Mouse (Mus musculus): ENCODE data around the gene Npas3.
A peak's percentile ranks its signal among the peaks of the same experiment; 100 is the strongest.

Npas3 gene

DNA sequence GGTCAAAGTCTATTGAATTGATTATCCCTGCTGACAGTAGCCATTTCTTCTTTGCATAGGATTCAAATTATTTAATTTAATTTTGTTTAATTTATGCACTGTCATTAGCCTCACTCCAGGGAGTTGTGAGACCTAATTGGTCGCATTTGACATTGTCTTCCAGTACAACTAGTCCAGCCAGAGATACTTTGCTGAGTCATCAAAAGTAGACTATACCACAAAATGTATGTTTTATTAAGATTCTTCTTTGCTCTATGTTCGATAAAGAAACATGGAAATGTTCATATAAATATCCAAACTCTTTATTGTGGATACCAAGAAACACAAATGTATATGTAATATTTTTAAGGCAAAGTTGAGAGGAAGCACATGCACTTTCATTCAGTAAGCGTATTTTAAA, 446.8 kb downstream of the Npas3 start:
- DNase-seq (ENCODE audit: low spot score in 2 of 2): no peak

DNA sequence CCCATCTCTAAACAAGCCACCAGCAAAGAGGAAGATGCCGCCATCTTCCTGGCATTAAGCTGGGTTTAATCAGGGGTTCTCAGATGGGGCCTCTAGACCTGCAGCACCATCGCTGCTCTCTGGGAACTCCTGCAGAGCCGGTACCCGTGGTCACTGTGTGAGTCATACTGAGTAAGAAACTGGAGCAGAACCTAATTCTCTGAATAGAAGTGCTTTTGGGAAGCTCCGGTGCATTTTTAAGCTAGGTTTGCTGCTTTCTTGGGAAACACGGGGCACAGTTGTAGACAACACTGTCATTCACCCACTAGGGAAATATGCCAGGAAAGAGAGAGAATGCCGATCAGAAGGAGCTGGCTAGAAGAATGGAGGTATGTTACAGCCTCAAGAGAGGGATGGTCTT, 449.2 kb downstream of the Npas3 start:
- no peak for DNase-seq (ENCODE audit: low spot score in 2 of 2)

DNA sequence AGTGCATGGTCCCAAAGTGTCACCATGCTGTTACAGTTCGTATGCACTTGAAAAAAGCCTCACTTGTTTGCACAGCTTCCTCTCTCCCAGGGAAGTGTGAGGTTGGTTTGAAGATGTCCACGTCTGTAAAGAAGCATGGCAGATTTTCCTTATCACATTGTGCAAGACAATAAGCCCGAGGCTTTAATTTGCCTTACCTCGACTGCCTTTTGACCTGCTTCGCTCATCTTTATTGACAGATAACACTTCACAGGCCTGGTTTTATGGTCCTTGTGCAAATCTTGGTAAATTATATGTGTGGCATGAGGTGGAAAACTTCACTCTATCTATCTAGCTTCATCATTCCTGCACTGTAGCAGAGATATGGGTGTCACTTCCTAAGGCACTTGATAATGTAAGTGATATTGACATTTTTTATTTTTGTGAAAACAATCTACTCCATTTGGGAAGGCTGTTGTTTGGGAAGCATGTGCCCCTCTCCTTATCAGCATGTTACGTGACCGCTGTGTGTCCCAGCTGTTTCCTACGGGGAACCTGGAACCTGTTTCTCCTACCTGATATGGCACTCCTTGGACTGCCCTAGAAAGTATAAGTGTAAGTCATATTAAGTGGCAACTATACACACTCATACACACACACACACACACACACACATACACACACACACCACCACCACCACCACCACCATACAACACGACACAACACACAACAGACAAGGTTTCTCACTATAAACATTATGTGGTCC, 450.2 kb downstream of the Npas3 start:
- DNase-seq (ENCODE audit: low spot score in 2 of 2): no peak

DNA sequence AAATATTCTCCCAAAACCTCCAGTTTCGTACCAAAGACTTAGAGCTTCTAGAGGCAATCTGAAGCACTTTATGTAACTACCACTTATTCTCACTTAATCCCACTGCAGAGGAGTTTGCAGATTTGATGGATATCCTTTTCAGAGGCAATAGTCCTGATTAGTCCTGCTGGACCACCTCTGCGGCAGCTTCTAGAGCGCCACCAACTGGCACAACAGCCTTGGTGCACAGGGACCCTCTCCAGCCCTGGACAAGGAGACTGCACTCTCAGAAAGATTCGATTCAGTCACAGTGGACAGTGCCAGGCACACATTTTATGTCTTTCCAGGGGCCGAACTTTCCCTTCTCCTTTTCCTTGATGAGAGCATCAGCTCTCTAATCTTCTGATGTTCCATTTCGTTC, 471.4 kb downstream of the Npas3 start:
- DNase-seq (ENCODE audit: low spot score in 2 of 2): peak in 1 of 2 experiments; percentile 17

DNA sequence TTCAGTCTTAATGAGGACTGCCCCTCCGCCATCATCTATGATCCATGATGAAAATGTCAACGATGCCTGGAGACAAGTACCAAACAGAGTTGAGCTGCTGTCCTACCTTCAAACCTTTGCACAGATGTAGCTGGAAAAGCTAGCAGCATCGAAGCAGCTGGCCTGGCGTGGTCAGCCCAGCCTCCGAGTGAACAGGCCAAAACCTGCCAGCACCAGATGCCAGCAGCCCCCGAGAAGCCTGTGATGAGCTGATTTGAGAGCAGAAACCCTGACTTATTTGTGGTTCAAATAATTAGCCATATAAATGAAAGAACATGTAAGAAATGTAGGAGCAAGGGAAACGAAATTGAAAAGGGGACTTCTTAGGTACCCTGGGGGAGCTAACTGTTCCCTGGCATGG, 473.7 kb downstream of the Npas3 start:
- no peak for DNase-seq (ENCODE audit: low spot score in 2 of 2)

DNA sequence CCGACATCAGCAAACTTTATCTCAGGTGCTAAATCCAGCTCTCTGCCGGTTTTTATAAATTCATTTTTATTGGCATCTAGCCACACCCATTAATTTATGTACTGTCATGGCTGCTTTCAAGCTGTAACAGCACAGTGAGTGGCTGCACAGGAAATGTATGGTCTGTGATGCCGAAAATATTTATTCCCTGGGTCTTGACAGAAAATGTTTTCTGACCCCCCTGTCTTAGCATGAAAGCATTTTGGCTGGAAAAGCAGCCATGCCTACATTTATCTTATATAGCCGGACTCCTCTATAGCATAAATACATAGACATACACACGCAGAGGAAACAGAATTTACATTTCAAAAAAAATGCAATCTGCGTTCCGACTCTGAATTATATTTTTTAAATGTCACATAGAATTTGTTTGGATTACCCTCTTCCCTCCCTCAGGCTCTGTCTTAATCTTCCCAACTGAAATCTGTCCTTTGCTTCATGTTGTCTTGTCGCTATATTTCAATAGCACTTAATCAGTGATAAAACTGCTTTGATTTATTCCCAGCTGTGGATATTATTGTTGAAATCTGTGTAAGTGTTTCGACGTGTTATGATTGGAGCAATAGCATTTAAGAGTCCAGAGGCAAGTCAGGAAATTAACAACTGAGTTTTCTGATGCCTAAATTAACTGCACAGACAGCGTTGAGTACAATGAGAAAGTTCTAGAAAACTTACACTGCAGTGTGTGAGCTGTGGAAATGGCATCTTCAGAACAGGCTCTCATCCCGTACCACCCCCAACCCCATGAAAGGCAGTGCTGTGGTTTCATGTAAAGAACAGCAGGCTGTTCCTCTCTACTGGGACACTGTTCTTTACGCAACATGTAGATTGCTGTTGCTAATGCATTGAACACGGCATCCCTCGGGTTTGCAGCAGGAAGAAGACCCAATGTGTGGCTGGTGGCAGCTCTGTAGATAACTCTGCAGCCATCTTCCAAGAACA, 474.5 kb downstream of the Npas3 start:
- no peak for DNase-seq (ENCODE audit: low spot score in 2 of 2)

DNA sequence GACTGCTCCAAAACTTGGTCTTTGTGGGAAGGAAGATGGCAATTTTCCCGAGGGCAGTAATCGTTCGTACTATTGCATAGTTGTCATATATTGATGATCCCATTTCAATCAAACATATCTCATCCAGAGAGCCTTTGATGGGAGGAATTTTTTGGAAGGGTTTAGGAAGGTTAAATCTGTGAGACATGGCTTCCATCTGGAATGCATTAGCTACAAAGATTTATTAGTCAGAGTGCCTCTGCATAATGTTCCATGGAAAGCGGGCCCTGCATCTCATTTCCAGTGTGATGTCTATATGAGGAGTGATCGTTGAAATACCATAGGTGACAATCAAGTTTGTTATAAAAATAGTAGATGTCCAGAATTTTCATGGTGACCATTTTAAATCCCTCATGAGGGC, 480.8 kb downstream of the Npas3 start:
- no peak for DNase-seq (ENCODE audit: low spot score in 2 of 2)

DNA sequence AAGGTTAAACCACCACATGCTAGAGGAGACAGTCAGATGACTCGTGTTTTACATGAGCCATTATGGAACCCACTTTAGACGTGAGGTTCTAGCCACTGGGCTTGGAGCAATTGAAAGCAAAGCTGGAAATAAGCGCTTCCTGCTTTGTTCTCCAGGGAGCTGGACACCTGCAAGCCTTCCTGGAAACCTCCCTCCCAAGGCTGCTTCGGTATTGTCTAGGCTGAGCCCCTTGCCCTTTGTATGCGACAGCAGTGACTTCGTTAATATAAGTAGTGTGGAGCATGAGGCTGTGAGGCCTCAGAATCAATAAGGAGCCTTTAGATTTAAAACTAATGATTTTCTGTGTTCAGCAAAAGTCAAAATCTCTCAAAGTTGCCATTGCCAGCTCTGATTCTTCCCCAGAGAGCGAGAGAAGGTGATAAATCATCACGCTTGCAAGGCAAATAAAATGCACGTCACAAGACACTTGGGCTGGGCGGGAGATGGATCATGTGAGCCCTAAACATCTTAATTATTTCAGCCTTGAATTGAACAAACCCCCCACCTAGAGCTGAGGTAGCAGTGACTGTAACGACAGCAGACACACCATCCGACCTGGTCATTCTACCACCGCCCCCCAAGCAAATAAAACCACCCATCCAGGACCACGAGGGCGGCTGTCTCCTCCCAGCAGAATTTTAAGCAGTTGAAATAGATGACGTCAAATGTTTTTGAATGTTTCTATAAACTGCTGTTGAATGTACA, 490.2 kb downstream of the Npas3 start:
- no peak for DNase-seq (ENCODE audit: low spot score in 2 of 2)

DNA sequence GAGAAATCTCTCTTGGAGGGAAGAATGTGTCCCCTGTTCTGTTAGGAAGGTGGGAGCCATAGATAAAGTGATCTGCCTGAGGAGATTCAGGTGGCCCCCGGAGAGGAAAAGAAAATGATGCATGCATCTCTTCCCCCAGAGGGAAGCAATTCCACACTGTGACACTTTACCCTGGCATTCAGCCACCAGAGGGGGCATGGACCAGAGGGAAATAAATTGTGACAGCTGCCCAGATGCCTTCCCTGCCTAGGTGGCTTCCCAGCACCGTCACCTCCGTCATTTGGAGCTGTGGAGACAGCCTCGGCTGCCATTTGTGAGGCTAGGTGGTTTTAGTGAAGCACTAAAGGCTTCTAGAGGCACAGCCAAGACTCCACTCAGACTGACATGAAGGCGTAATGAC, 498.2 kb downstream of the Npas3 start:
- no peak for DNase-seq (ENCODE audit: low spot score in 2 of 2)

DNA sequence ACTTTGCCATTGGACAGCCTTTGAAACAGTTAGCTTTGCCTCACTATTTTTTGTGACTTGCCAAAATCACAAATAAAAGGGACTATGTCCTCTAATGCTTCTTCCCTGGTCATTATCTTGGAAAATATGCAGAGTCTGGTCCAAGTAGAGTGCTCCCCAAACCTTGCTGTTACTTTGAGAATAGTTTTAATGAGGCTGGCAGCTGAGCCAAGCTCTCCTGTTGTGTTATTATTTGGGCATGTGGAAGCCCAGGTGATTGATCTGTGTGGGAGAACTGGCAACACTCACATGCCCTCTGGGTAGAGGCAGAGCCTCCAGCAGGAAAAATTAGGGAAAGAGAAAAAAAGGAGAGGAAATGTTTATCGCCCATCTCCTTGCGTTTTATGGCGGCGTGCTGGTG, 500.9 kb downstream of the Npas3 start:
- peak; percentile 32 to 36 for DNase-seq (ENCODE audit: low spot score in 2 of 2)

DNA sequence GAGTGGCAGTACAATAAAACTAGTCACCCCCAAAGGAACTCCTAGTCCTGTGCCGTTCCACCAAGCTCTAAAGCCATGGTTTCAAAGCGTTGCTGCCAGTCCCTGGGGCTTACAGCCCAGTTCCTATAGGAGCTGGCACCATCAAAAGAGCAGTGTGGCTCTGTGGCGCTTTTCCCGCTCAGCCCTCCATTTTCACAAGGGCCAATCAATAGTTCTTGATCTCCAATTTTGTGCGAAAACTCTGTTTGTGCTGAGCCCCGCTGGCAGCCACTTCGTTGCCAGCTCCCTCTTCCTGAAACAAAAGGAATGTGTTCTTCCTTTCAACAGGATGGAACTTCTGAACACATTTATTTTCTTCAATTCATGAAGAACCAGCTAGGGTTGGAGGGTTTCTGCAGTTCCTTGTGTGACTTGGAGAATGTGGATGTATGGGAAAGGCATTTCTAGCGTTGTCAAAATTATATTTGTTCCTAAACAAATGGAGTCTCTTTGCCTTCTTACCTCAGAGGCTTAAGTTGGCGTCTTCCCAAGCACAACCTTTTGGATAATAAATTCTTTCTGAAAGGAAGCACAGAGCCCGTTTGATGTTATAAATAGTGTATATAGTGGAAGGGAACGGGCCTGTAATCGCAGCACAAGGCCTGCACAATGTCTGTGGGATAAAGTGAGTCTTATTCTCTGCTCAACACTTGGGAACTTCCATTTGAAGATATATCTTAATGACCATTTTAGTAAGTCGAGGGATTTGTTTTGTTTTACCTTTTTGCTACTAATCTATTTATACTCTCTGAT, 504.0 kb downstream of the Npas3 start:
- DNase-seq (ENCODE audit: low spot score in 2 of 2): no peak

DNA sequence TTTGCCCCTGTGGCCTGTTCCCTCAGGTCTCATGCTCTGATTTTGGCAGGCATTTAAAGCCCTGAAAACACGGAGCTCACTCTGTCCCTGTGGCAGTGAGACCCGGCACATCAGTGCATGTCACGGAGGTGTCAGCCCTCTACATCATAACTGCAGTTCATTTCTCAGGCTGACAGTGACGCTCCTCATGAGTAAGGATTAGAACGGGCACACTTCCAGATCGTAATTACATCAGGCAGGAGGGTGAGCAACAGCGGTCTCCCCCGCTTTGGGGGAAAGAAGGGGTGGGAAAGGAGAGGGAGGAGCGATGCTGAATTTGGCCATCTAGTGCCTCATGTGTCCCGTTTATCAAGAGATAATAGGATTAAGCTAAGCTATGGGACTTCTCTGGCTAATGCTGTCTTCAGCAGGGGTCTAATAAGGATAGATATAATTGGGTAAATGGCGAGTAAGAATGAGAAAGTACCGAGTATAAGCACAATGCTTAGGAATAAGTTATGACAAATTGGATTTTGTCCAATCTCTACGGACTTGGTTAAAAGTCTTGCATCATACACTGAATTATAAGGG, 505.0 kb downstream of the Npas3 start:
- DNase-seq (ENCODE audit: low spot score in 2 of 2): no peak

DNA sequence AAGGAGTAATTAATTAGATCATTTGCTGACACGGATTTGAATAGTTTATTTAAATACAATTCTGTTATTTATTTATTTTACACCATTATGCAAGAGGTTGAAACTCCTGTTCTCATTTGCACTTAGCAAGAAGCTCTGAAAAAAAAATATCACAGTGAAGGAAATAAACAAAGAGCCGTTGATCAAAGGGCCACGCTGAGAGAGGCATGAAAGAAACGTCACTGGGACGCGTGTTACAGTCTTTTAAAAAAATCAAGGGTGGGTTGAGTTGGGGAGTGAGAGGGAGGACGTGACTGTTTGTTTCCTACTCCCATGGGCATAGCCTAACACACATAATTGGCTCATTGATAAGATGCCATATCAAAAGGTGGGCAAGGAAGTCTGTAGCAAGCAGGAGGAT, 505.8 kb downstream of the Npas3 start:
- DNase-seq (ENCODE audit: low spot score in 2 of 2): no peak

DNA sequence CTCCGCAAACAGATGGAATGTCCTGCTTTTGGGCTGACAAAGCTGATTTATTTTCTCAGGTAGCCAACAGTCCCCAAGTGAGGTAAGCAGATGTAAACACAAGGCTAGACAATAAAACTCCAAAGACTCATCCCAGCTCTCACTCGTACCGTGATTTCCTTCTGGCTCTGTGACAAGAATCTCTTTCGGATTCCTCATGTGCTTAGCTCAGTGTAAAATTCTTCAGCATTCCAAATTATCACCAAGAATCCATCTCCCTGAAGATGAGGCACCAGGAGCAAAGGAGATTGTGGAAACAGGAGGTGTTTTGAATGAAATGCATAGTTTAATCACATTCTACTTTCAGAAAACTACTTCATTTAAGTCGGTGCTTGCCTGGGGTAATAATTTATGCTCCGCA, 509.2 kb downstream of the Npas3 start:
- DNase-seq (ENCODE audit: low spot score in 2 of 2): no peak

DNA sequence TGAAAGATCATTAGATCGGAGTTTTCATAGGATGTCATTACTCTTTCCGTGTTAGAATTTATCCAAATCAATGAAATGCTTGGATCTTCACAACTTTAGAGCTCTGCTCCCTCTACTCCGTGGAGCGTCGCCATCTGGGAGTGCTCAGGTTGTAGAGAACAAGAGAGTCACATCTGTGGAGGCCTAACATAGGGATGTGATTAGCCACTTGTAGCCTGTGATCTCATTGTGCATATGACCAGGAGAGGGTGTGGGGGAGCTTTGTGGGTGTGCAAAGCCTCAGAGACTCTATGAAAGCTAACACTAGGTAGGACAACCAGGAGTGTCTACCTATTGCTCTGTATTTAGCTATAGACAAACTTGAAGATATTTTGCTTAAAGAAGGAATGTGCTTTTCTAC, 509.9 kb downstream of the Npas3 start:
- no peak for DNase-seq (ENCODE audit: low spot score in 2 of 2)

DNA sequence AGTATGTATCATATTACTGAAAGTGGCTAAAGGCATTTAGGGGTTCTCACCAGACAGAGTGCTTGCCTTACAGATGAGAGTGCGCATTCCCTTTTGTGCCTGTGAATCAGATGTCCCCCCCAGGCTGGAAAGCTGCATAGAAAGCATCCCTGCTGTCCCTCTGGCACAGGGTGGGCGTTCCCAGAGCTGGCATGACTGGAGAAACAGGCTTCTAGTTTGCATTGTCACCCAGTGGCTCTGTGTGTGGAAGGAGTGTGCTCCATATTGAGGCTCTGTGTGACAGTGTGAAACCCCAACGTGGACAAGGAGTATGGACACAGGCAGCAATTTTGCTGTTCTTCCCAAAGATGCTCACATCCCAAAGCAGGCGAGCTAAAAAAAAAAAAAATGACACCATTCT, 515.7 kb downstream of the Npas3 start:
- DNase-seq (ENCODE audit: low spot score in 2 of 2): no peak

DNA sequence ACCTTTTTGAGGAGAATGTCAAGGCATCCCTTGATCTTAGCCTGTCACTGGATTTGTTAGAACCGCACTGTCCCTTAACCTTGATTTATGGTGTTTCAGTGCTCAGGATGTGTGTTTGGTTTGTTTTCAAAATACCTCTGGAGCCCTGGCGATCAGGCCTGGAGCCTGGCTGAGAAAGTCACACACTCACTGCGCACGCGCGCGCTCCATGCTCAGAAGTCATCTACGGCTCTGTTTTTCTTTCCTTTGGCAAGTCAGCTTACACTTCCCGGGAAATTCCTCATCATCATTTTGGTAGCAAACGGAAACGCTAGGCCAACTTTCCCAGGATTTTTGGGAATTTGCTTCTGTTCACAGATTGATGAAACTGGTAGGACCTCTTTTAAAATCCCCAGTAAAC, 519.9 kb downstream of the Npas3 start:
- no peak for DNase-seq (ENCODE audit: low spot score in 2 of 2)

DNA sequence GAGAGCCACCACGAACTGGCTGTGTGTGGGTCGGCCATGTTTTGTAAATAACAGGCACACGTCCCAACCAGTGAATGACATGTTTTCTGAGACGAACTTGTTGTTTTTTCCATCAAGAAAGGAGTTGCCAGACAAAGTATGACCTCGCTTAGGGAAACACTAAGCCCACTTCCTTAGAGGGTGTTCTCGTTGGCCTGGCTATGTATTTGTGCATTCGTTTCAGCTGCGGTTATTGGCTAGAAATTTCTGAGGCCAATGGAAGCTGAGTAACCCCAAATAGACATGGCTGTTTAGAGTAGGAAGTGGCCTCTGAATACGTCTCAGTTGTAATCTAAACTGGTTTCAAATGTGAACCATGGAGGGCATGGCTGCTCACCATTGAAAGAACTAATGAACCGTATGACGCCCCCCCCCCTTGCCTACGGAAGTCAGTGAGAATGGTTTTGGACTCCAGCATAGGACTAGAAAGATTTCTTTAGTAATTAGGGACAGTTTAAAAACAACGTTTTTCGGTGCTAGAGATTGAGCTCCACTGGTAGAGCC, 523.0 kb downstream of the Npas3 start:
- DNase-seq (ENCODE audit: low spot score in 2 of 2): no peak

DNA sequence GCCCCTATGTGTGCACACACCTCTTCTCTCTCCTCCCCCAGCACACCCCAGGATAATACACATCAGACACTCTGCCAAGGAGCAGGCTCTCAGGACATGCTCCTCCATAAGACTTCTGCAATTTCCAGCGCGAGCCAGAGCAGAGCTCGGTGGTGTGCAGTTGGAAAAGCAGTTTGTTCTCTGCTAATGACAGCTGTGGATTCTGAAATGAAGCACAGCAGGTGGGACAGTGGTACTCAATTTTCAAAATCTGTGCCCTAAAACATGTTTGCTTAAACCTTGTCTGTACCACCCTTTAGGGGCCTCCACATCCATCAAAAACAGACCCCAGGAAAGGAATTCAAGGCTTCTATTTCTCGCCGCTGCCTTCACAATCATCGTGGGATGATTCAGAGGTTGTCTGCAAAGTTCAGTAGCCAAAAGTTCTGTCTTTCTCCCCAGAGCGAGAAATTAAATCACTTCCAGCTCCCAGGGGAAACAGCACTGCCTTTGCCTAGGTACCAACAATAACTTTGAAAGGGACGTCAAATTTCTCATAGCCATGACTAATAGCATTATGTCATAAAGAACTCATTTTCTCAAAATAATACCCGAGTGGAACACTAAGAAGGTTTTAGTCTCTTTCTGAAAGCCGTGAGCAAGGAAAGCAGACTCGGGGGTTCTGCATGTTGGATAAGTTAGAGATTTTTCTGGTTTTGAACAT, 533.5 kb downstream of the Npas3 start:
- DNase-seq (ENCODE audit: low spot score in 2 of 2): no peak

DNA sequence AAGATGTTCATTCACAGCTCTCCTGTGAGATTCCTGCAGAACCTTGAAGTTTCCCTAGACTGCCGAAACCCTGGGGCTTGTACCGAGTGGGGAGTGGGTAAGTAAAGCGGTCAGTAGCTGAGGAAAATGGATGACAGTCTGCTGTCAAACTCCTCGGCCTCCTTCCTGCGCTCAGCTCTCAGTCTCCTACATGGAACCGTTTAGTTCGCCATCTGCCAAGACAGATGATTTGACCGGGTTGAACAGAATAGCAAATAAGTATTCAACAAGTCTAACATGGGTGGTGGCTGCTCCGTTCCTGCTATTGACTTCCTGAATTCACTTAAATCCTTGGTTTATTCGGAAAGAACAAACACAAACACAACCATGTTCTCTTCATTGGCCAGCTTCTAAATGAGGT, 541.0 kb downstream of the Npas3 start:
- DNase-seq (ENCODE audit: low spot score in 2 of 2): no peak

Data from left cerebral cortex, adult 9 months (tissue).